Mouse (Mus musculus) lung, adult 2 months (tissue): ENCODE data around the gene Rpp14.

Source experiments
- CTCF ChIP-seq: fragments of 200-500 bp; IDR thresholded peaks from 2 replicates; pipeline ENCODE4 v1.5.1; 2011; ENCODE audit warnings: mild to moderate bottlenecking, low read length, control low read depth; ENCODE audit not compliant: insufficient read depth
- POLR2A ChIP-seq: fragments of 200-500 bp; IDR thresholded peaks from 2 replicates; pipeline ENCODE4 v1.6.1; 2011; ENCODE audit warnings: low read depth, mild to moderate bottlenecking, control low read depth, low read length, borderline replicate concordance; ENCODE audit errors: extremely low read depth

GRCm38 (mm10) chr14:8127971-8128370 lies 47.8 kb downstream of the Rpp14 start:
- TF ChIP-seq POLR2A: no peak
- no peak for TF ChIP-seq CTCF
